Mouse (Mus musculus): ENCODE measurements around the gene Myom3. TPM values are rescaled to one million over a fixed set of nuclear protein-coding genes. Genes with fewer than 3 reads are reported as not detected.
"Not testable (repeated sequence)": the region's sequence is repeated elsewhere in the genome, so short reads cannot be mapped to it uniquely, and the experiment has no call there.

The Myom3 gene
- not detected in 2 replicates for polyA plus RNA-seq (2014; fragmentation: Nextera tagmentation; extraction: Ambion mirVana)

- H3K9me3 ChIP-seq (replicated peaks; ENCODE audit: control insufficient read depth, low read length), result 0 out of 2 replicates have a peak, but pooled peaks cover 2% of the 10 kb centered on the region
- no peak within 1 kb of the TSS for H3K4me3 ChIP-seq (ENCODE audit: low read depth, low read length)
- H3K27me3 ChIP-seq (ENCODE audit: control insufficient read depth, insufficient read depth, low read length), result peaks cover 4% of the 10 kb centered on the region; the same call in 1 of the 2 replicates
- no peak within 1 kb of the TSS for H3K9ac ChIP-seq (ENCODE audit: low read depth, low read length)
- H3K27ac ChIP-seq (ENCODE audit: low read depth, low read length), result no peak within 1 kb of the TSS
- WGBS (ENCODE audit: insufficient replicate concordance), result 51% methylated on average over 10 of the region's 10 CpGs
- no peak for ATAC-seq (replicated peaks; ENCODE audit: insufficient number of reproducible peaks, low FRiP score, low TSS enrichment)
- H3K36me3 ChIP-seq (ENCODE audit: control insufficient read depth, insufficient read depth, low read length), result no peaks in the 10 kb centered on the region
- H3K4me1 ChIP-seq (ENCODE audit: control insufficient read depth, insufficient read depth, low read length), result peaks cover 6% of the 10 kb centered on the region; the same call in 1 of the 2 replicates
- H3K4me2 ChIP-seq, result no peak within 1 kb of the TSS
These were observed at the start of gene Myom3 for GRCm38 (mm10) chr4:135759356-135759976. TSS of gene Myom3 (plus strand) at chr4:135759715.

GRCm38 (mm10) chr4:135710392-135710791 lies 49.1 kb upstream of the Myom3 start:
- H3K4me3 ChIP-seq (ENCODE audit: low read depth, low read length), result no peak overlapping the region
- no peak overlapping the region for H3K27ac ChIP-seq (ENCODE audit: low read depth, low read length)
- 38% methylated on average over 3 of the region's 3 CpGs for WGBS (ENCODE audit: insufficient replicate concordance)
- no peaks in the 10 kb centered on the region for H3K9me3 ChIP-seq (replicated peaks; ENCODE audit: control insufficient read depth, low read length)
- H3K27me3 ChIP-seq (ENCODE audit: control insufficient read depth, insufficient read depth, low read length), result peaks cover 5% of the 10 kb centered on the region; the same call in 1 of the 2 replicates
- H3K4me2 ChIP-seq, result no peak overlapping the region
- H3K9ac ChIP-seq (ENCODE audit: low read depth, low read length), result no peak overlapping the region
- H3K36me3 ChIP-seq (ENCODE audit: control insufficient read depth, insufficient read depth, low read length), result no peaks in the 10 kb centered on the region
- no peak for ATAC-seq (replicated peaks; ENCODE audit: insufficient number of reproducible peaks, low FRiP score, low TSS enrichment)
- no peaks in the 10 kb centered on the region for H3K4me1 ChIP-seq (ENCODE audit: control insufficient read depth, insufficient read depth, low read length)

GRCm38 (mm10) chr4:135714776-135715175 lies 44.7 kb upstream of the Myom3 start:
- H3K27me3 ChIP-seq (ENCODE audit: control insufficient read depth, insufficient read depth, low read length), result no peaks in the 10 kb centered on the region
- no peak overlapping the region for H3K27ac ChIP-seq (ENCODE audit: low read depth, low read length)
- H3K9ac ChIP-seq (ENCODE audit: low read depth, low read length), result no peak overlapping the region
- no peaks in the 10 kb centered on the region for H3K9me3 ChIP-seq (replicated peaks; ENCODE audit: control insufficient read depth, low read length)
- WGBS (ENCODE audit: insufficient replicate concordance), result 68% methylated on average over 8 of the region's 8 CpGs
- H3K36me3 ChIP-seq (ENCODE audit: control insufficient read depth, insufficient read depth, low read length), result no peaks in the 10 kb centered on the region
- no peak overlapping the region for H3K4me2 ChIP-seq
- ATAC-seq (replicated peaks; ENCODE audit: insufficient number of reproducible peaks, low FRiP score, low TSS enrichment), result no peak
- no peaks in the 10 kb centered on the region for H3K4me1 ChIP-seq (ENCODE audit: control insufficient read depth, insufficient read depth, low read length)
- no peak overlapping the region for H3K4me3 ChIP-seq (ENCODE audit: low read depth, low read length)

GRCm38 (mm10) chr4:135716438-135716837 lies 43.1 kb upstream of the Myom3 start:
- H3K9me3 ChIP-seq (replicated peaks; ENCODE audit: control insufficient read depth, low read length); H3K4me2 ChIP-seq; H3K4me1 ChIP-seq (ENCODE audit: control insufficient read depth, insufficient read depth, low read length); H3K36me3 ChIP-seq (ENCODE audit: control insufficient read depth, insufficient read depth, low read length); H3K27ac ChIP-seq (ENCODE audit: low read depth, low read length); H3K9ac ChIP-seq (ENCODE audit: low read depth, low read length); H3K27me3 ChIP-seq (ENCODE audit: control insufficient read depth, insufficient read depth, low read length); H3K4me3 ChIP-seq (ENCODE audit: low read depth, low read length); ATAC-seq (replicated peaks; ENCODE audit: insufficient number of reproducible peaks, low FRiP score, low TSS enrichment): not testable (repeated sequence)
- 94% methylated on average over 11 of the region's 11 CpGs for WGBS (ENCODE audit: insufficient replicate concordance)

- Histone ChIP-seq H3K4me1 (ENCODE audit: control insufficient read depth, insufficient read depth, low read length) (peaks cover 7% of the 10 kb centered on the region; the same call in 1 of the 2 replicates), H3K9me3 (replicated peaks; ENCODE audit: control insufficient read depth, low read length) (peaks cover 2% of the 10 kb centered on the region; the same call in 1 of the 2 replicates), H3K4me2 (no peak overlapping the region), H3K27ac (ENCODE audit: low read depth, low read length) (no peak overlapping the region), H3K27me3 (ENCODE audit: control insufficient read depth, insufficient read depth, low read length) (no peaks in the 10 kb centered on the region), H3K36me3 (ENCODE audit: control insufficient read depth, insufficient read depth, low read length) (no peaks in the 10 kb centered on the region), H3K9ac (ENCODE audit: low read depth, low read length) (no peak overlapping the region), H3K4me3 (ENCODE audit: low read depth, low read length) (no peak overlapping the region)
- no peak for ATAC-seq (replicated peaks; ENCODE audit: insufficient number of reproducible peaks, low FRiP score, low TSS enrichment)
- 70% methylated on average over 17 of the region's 17 CpGs for WGBS (ENCODE audit: insufficient replicate concordance)
These were observed 36.8 kb upstream of the Myom3 start for GRCm38 (mm10) chr4:135722540-135723290.

GRCm38 (mm10) chr4:135726416-135726815 lies 33.1 kb upstream of the Myom3 start:
- Histone ChIP-seq H3K4me2 (no peak overlapping the region), H3K9me3 (replicated peaks; ENCODE audit: control insufficient read depth, low read length) (no peaks in the 10 kb centered on the region), H3K27ac (ENCODE audit: low read depth, low read length) (no peak overlapping the region), H3K27me3 (ENCODE audit: control insufficient read depth, insufficient read depth, low read length) (0 out of 2 replicates have a peak, but pooled peaks cover 10% of the 10 kb centered on the region), H3K4me3 (ENCODE audit: low read depth, low read length) (no peak overlapping the region), H3K4me1 (ENCODE audit: control insufficient read depth, insufficient read depth, low read length) (peaks cover 11% of the 10 kb centered on the region), H3K36me3 (ENCODE audit: control insufficient read depth, insufficient read depth, low read length) (no peaks in the 10 kb centered on the region), H3K9ac (ENCODE audit: low read depth, low read length) (no peak overlapping the region)
- no peak for ATAC-seq (replicated peaks; ENCODE audit: insufficient number of reproducible peaks, low FRiP score, low TSS enrichment)
- whole genome bisulfite sequencing (ENCODE audit: insufficient replicate concordance), result 64% methylated on average over 11 of the region's 11 CpGs

GRCm38 (mm10) chr4:135727817-135728216 lies 31.7 kb upstream of the Myom3 start, which contains the start of gene Il22ra1:
TSS of gene Il22ra1 (plus strand) at chr4:135728172.
- ATAC-seq (replicated peaks; ENCODE audit: insufficient number of reproducible peaks, low FRiP score, low TSS enrichment), result no peak
- Histone ChIP-seq H3K4me2 (peak within 1 kb of the TSS; percentile 57), H3K27ac (ENCODE audit: low read depth, low read length) (no peak within 1 kb of the TSS), H3K9me3 (replicated peaks; ENCODE audit: control insufficient read depth, low read length) (no peaks in the 10 kb centered on the region), H3K4me3 (ENCODE audit: low read depth, low read length) (0 out of 2 replicates have a peak within 1 kb of the TSS, but pooled peaks have one; percentile 0), H3K27me3 (ENCODE audit: control insufficient read depth, insufficient read depth, low read length) (0 out of 2 replicates have a peak, but pooled peaks cover 10% of the 10 kb centered on the region), H3K36me3 (ENCODE audit: control insufficient read depth, insufficient read depth, low read length) (no peaks in the 10 kb centered on the region), H3K9ac (ENCODE audit: low read depth, low read length) (peak within 1 kb of the TSS; percentile 59), H3K4me1 (ENCODE audit: control insufficient read depth, insufficient read depth, low read length) (peaks cover 11% of the 10 kb centered on the region)
- 5% methylated on average over 14 of the region's 14 CpGs for WGBS (ENCODE audit: insufficient replicate concordance)

- H3K4me1 ChIP-seq (ENCODE audit: control insufficient read depth, insufficient read depth, low read length), result peaks cover 11% of the 10 kb centered on the region
- H3K4me2 ChIP-seq, result no peak overlapping the region
- H3K9me3 ChIP-seq (replicated peaks; ENCODE audit: control insufficient read depth, low read length), result 0 out of 2 replicates have a peak, but pooled peaks cover 2% of the 10 kb centered on the region
- 79% methylated on average over 9 of the region's 9 CpGs for WGBS (ENCODE audit: insufficient replicate concordance)
- H3K27ac ChIP-seq (ENCODE audit: low read depth, low read length), result no peak overlapping the region
- H3K36me3 ChIP-seq (ENCODE audit: control insufficient read depth, insufficient read depth, low read length), result no peaks in the 10 kb centered on the region
- no peak overlapping the region for H3K4me3 ChIP-seq (ENCODE audit: low read depth, low read length)
- 0 out of 2 replicates have a peak, but pooled peaks cover 10% of the 10 kb centered on the region for H3K27me3 ChIP-seq (ENCODE audit: control insufficient read depth, insufficient read depth, low read length)
- H3K9ac ChIP-seq (ENCODE audit: low read depth, low read length), result no peak overlapping the region
- no peak for ATAC-seq (replicated peaks; ENCODE audit: insufficient number of reproducible peaks, low FRiP score, low TSS enrichment)
These were observed 29.3 kb upstream of the Myom3 start for GRCm38 (mm10) chr4:135730204-135730603.
